Comparison of ENCODE assay signal across 11 mouse cellular contexts in the genomic region with DNA sequence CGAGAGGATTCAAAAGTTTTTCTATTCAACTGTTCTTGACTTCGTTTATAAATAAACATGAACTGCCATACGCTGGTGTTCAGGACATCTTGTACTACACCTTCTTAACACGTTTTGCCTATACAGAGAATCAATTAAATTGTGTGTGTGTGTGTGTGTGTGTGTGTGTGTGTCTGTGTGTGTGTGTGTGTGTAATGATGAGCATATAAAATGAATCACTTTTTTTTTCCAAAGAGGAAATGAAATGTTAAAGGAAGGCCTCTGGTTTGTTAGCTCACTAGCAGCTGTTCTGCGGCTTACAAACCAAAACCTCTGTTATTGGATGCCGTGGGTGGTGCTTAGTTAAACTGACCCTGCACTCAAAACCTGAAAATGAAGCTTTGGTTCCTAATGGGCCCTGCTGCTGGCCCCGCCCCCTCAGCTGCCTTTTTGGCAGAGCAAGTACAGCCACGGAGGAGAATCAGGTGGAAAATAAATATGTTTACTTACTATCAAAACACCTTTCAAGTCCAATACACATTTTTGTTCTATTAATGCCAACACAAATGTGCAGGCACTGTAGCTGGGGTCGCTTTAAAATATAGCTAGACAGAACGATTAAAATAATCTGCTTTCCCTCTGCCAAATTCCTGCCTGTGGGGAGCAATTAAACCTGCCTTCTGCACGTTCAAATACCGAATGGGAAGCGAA.
A peak's percentile ranks its signal among the peaks of the same experiment; 100 is the strongest.
DNase-seq lines count a peak whose midpoint lies in the region; ATAC-seq lines count a peak whose summit lies in the region.
"Had no signal": no experiment of that assay in that cellular context is flagged by ENCODE, and none has a peak within 500 bp of the region (broad histone marks: within the 10 kb centered on the region; RNA-seq: fewer than 3 reads in every experiment).

No protein-coding gene starts in this region.

- H3K36me3 ChIP-seq in heart, embryonic 15.5 days, result no peaks in the 10 kb centered on the region
- no peaks in the 10 kb centered on the region for H3K36me3 ChIP-seq in forebrain, embryonic 14.5 days (ENCODE audit: control insufficient read depth, insufficient read depth, low read length)

- no peak overlapping the region for H3K27ac ChIP-seq in heart, embryonic 15.5 days
- no peak overlapping the region; the same call in 1 of the 2 replicates for H3K27ac ChIP-seq in forebrain, embryonic 14.5 days (ENCODE audit: low read depth, low read length)

- H3K27me3 ChIP-seq in heart, embryonic 15.5 days, result no peaks in the 10 kb centered on the region
- H3K27me3 ChIP-seq in forebrain, embryonic 14.5 days (replicated peaks; ENCODE audit: control insufficient read depth, insufficient read depth, low read length), result no peaks in the 10 kb centered on the region

- 0 out of 2 replicates have a peak overlapping the region, but pooled peaks have one; percentile 25 for H3K4me2 ChIP-seq in heart, embryonic 15.5 days
- H3K4me2 ChIP-seq in forebrain, embryonic 14.5 days (ENCODE audit: low read length), result 0 out of 2 replicates have a peak overlapping the region, but pooled peaks have one; percentile 20

- DNase-seq in heart, adult 9 months (ENCODE audit: low spot score in 2 of 2), result no peak
- peak; percentile 55 for DNase-seq in Muller cell, postnatal 12 days (ENCODE audit: inconsistent ontology term)
- peak; percentile 66 for DNase-seq in forebrain, embryonic 14.5 days (ENCODE audit: low spot score)
- peak; percentile 15 for DNase-seq in lung, postnatal 36 days
- no peak for DNase-seq in layer of hippocampus, adult 9-10 months (ENCODE audit: low spot score)
- DNase-seq in left cerebral cortex, postnatal 25 days (ENCODE audit: low spot score in 2 of 2), result no peak
- no peak for DNase-seq in layer of hippocampus, adult 8-10 months (ENCODE audit: low spot score in 2 of 2)
- DNase-seq: cerebellum, adult 9-10 months; thymus, adult 2 months had no signal

- H3K4me3 ChIP-seq in heart, embryonic 15.5 days, result no peak overlapping the region
- H3K4me3 ChIP-seq in forebrain, embryonic 14.5 days (ENCODE audit: low read depth, low read length), result no peak overlapping the region

- no peaks in the 10 kb centered on the region for H3K4me1 ChIP-seq in heart, embryonic 15.5 days (replicated peaks)
- H3K4me1 ChIP-seq in forebrain, embryonic 14.5 days (ENCODE audit: control insufficient read depth, insufficient read depth, low read length), result peaks cover 11% of the 10 kb centered on the region

- intact Hi-C loops in left cerebral cortex, postnatal 25 days (cut with DNase I), result loop anchor here (10.0 kb wide), 1 partner anchor 1298 kb away; no protein-coding TSS in a partner anchor

- 44% methylated on average over 13 of the region's 13 CpGs for WGBS in heart, embryonic 15.5 days
- WGBS in forebrain, embryonic 14.5 days, result 19% methylated on average over 13 of the region's 13 CpGs

- no peaks in the 10 kb centered on the region for H3K9me3 ChIP-seq in heart, embryonic 15.5 days (replicated peaks)
- no peaks in the 10 kb centered on the region for H3K9me3 ChIP-seq in forebrain, embryonic 14.5 days (replicated peaks; ENCODE audit: control insufficient read depth, low read length)

- no peak for ATAC-seq in heart, embryonic 15.5 days (replicated peaks; ENCODE audit: insufficient number of reproducible peaks, insufficient read depth, low FRiP score, low read depth)
- ATAC-seq in forebrain, embryonic 14.5 days, result peak; percentile 76
- ATAC-seq: inflammation-experienced regulatory T-cells, adult 6 months had no signal

- no peak overlapping the region for H3K9ac ChIP-seq in heart, embryonic 15.5 days
- no peak overlapping the region for H3K9ac ChIP-seq in forebrain, embryonic 14.5 days (ENCODE audit: low read length)

Comparison
In these comparisons a context has a peak if more than half of its experiments do, and no peak if none do; other contexts are left out.
1. DNase-seq: peak in Muller cell, postnatal 12 days (single experiment), forebrain, embryonic 14.5 days (single experiment) and lung, postnatal 36 days (single experiment); none in heart, adult 9 months (0 of 2), layer of hippocampus, adult 9-10 months (single experiment), left cerebral cortex, postnatal 25 days (0 of 2) and layer of hippocampus, adult 8-10 months (0 of 2).